Mouse (Mus musculus) left cerebral cortex, postnatal 10 days (tissue): ENCODE results near the gene Hdac5. TPM values are rescaled to one million over a fixed set of nuclear protein-coding genes. Genes with fewer than 3 reads are reported as not detected.

Experiments
- DNase-seq, 2 experiments: peaks; one replicate each; pipeline ENCODE4 v3.0.0; 2021 to 2022; ENCODE audit warnings: low spot score in 2 of 2, mixed read lengths in 1 of 2; ENCODE audit errors: extremely low spot score in 1 of 2
- intact Hi-C: fragments of 180-260 bp; cut with DNase I; formaldehyde crosslinking; loops from one replicate; pipeline ENCODE4 v1.15.1; 2025
- total RNA-seq, 2 experiments: library from RNA; stranded (reverse); gene quantifications; 2 replicates each; pipeline ENCODE4 v1.2.3; 2021

Hdac5 gene
- total RNA-seq, 2 experiments from 2014 or later = 190 TPM

- peak; percentile 95 to 97 for DNase-seq
- intact Hi-C loops = no loop called here
These were observed 11.2 kb downstream of the Hdac5 start for GRCm38 (mm10) chr11:102218783-102219182.

DNA sequence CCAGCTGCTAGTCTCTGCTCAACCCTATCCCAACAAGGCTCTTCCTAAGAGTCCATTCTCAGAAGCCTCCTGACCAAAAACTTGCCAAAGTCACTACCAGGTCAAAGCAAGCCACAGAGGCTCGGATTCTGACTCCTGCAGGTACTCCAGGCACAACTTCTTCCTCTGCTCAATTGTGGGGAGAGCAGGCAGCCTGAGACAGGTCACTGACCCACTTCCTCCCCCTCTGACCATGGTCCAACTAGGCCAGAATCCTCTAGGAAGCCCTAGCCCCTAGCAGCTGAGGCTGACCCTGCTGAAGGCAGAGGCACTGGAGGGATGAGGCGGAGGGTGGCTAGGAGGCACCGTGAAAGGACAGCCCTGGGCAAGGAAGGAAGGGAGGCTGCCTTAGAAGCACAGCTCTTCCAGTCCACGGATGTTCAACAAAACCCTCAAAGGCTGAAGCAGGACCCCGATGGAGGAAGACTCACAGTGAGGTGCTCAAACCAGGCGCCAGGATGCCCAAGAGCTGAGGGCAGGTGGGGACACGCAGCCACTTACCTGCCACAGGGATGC is 12.0 kb downstream of the Hdac5 start:
- intact Hi-C loops = no loop called here
- DNase-seq = no peak

- intact Hi-C loops = no loop called here
- DNase-seq = no peak
These were observed 12.6 kb downstream of the Hdac5 start for GRCm38 (mm10) chr11:102217396-102217795.

GRCm38 (mm10) chr11:102216886-102217240 is 13.1 kb downstream of the Hdac5 start:
- DNase-seq = no peak
- intact Hi-C loops = no loop called here

- intact Hi-C loops = no loop called here
These were observed 13.7 kb downstream of the Hdac5 start for GRCm38 (mm10) chr11:102216056-102216885.

GRCm38 (mm10) chr11:102215511-102215910 is 14.5 kb downstream of the Hdac5 start:
- no peak for DNase-seq
- intact Hi-C loops = no loop called here

More at GRCm38 (mm10) chr11:102216056-102216885, 13.7 kb downstream of the Hdac5 start:
- no peak for DNase-seq

GRCm38 (mm10) chr11:102214430-102215156 is 15.4 kb downstream of the Hdac5 start:
- no peak for DNase-seq
- intact Hi-C loops = no loop called here

- intact Hi-C loops = no loop called here
- DNase-seq = no peak
These were observed 18.0 kb downstream of the Hdac5 start for GRCm38 (mm10) chr11:102211936-102212341.

DNA sequence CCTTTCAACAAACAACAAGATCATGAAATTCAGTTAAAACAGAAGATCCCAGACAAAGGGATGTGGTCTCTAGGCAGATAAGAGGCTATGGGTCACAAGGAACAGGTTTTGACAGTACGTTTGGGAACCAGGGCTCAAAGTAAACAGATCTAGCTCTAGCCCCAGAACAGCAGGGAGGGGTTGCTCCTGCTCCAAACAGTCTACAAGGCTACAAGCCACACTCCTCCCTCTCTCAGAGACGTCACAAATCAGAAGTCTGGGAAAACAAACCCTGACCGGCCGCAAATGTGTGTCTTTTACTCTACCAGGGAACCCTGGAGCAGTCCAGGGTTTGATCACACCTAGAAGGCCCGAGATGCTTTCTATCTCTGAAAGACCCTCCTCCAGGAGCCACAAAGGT is 19.0 kb downstream of the Hdac5 start:
- DNase-seq = no peak
- intact Hi-C loops = no loop called here

GRCm38 (mm10) chr11:102210185-102210584 is 19.8 kb downstream of the Hdac5 start:
- intact Hi-C loops = no loop called here
- DNase-seq = no peak

GRCm38 (mm10) chr11:102209742-102210141 is 20.2 kb downstream of the Hdac5 start:
- intact Hi-C loops = no loop called here
- no peak for DNase-seq

DNA sequence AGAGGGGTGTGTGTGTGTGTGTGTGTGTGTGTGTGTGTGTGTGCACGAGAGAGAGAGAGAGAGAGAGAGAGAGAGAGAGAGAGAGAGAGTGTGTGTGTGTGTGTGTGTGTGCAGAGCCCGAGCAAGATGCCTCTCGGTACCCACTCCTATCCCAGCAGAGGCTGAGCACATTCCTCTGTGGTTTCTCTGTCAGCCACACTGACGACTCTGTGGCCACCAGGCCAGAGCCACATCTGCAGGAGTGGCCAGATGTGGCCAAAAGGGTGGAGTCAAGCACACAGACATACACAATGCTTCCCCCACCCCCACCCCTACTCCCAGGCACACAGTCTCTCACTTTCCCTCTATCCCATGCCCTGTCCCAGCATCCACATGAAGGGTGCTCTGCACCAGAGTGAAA is 21.1 kb downstream of the Hdac5 start:
- intact Hi-C loops = no loop called here

DNA sequence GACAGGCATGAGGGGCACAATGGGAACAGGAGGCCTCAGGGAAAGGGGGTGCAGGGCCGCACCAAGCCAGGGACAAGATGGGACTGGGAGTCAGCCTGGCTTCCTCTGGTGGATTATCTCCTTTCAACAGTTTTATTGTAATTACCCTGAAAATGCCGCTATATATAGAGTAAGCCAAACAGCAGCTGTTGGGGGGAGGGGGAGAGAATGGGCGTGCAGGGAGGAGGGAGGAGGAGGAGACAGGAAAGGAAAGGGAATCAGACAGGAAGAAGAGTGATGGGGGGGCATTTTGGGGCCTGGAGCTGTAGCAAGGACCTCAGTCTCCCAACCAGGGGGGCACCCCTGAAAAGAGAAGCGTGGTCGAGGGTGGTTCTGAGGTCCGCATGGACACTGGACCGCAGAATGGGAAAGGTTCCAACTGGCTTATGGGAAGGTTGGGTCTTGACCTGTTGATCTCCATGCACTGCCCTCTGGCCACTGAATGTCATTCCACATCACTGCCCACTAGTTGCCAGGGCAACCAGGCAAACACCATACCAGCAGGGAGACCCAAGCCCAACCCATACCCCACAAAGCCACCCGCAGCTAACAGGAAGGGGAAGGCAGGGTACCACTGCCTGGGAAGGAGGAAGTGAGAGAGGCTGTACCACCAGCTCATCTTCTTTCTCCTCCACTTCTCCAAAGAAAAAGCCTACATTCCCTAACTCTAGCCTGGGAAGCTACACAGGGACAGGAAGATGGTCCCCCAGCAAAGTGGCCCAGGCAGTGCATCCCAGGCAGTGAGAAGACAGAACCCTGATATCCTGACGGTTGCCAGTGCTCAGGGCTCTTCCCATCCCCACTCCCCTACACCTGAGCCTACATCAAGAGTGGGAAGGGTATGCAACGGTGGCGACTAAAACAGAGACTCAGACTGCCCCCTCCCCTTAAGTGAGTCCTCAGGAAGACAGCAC is 21.9 kb downstream of the Hdac5 start:
- intact Hi-C loops = no loop called here
- DNase-seq = peak in 1 of 2 experiments; percentile 75

More for the DNA sequence above, 21.1 kb downstream of the Hdac5 start:
- DNase-seq = no peak

GRCm38 (mm10) chr11:102206481-102206880 is 23.5 kb downstream of the Hdac5 start:
- peak in 1 of 2 experiments; percentile 38 for DNase-seq
- intact Hi-C loops = no loop called here

DNA sequence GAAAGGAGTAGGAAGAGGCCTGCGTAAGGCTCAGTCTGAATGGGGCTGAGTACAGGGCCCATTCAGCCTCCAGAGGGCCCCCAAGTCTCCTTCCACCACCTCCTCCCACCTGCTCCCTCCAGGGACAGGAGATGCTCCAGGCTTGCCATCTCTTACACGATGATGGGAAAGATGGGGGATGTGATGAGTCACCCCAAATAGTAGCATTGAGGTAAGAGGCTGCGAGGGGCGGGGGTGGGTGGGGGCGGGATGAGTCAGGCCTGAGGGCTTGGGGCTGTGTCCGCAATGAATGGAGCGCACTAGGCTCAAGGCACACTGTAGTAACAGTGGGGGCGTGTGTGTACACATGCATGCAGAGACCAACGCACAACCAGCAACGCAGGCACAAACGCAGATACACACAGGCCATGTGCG is 28.6 kb downstream of the Hdac5 start:
- intact Hi-C loops = no loop called here

GRCm38 (mm10) chr11:102199856-102200255 is 30.1 kb downstream of the Hdac5 start:
- DNase-seq = no peak
- intact Hi-C loops = no loop called here

More for the DNA sequence above, 28.6 kb downstream of the Hdac5 start:
- DNase-seq = no peak

GRCm38 (mm10) chr11:102198245-102198644 is 31.7 kb downstream of the Hdac5 start:
- DNase-seq = no peak
- intact Hi-C loops = no loop called here

GRCm38 (mm10) chr11:102196018-102196797 is 33.8 kb downstream of the Hdac5 start:
- intact Hi-C loops = no loop called here
- DNase-seq = peak in 1 of 2 experiments; percentile 55
